Mouse (Mus musculus) ES-E14 (cell line): ENCODE measurements around the gene Bmpr2. TPM values are rescaled to one million over a fixed set of nuclear protein-coding genes. Genes with fewer than 3 reads are reported as not detected.

Experiments used
- DNase-seq: peaks from one replicate; pipeline ENCODE4 v3.0.0-alpha.2; 2013; ENCODE audit warnings: low read depth, low spot score
- H3K27ac ChIP-seq: 2 replicates; pipeline ENCODE4 v1.5.1; 2012; ENCODE audit warnings: low read depth, mild to moderate bottlenecking, low read length, moderate library complexity, mixed read lengths; ENCODE audit not compliant: poor library complexity, insufficient read depth, severe bottlenecking
- H3K36me3 ChIP-seq: 2 replicates; pipeline ENCODE4 v1.6.1; 2012; ENCODE audit warnings: mild to moderate bottlenecking, low read length, moderate library complexity, mixed read lengths; ENCODE audit not compliant: control insufficient read depth, poor library complexity, insufficient read depth, severe bottlenecking
- H3K4me1 ChIP-seq, 2 experiments: fragments of 150-350 bp in 1 of 2; sonication (generic) in 1 of 2; 2 replicates each; pipeline ENCODE4 v1.6.1; 2012; ENCODE audit warnings: low read length in 2 of 2, mild to moderate bottlenecking in 1 of 2, mixed read lengths in 1 of 2; ENCODE audit not compliant: control insufficient read depth in 2 of 2, insufficient read depth in 2 of 2, poor library complexity in 1 of 2
- H3K4me3 ChIP-seq, 2 experiments: fragments of 150-350 bp in 1 of 2; sonication (generic) in 1 of 2; 2 replicates each; pipeline ENCODE4 v1.5.1; 2012; ENCODE audit warnings: low read length in 2 of 2, low read depth in 1 of 2, mild to moderate bottlenecking in 1 of 2, mixed read lengths in 1 of 2; ENCODE audit not compliant: insufficient read depth in 1 of 2, poor library complexity in 1 of 2, severe bottlenecking in 1 of 2
- H3K9ac ChIP-seq: 2 replicates; pipeline ENCODE4 v1.6.1; 2012; ENCODE audit warnings: low read depth, mild to moderate bottlenecking, low read length, mixed read lengths; ENCODE audit not compliant: poor library complexity, insufficient read depth, severe bottlenecking
- H3K9me3 ChIP-seq: fragments of 150-350 bp; sonication (generic); 2 replicates; pipeline ENCODE4 v1.6.1; 2012; ENCODE audit warnings: low read depth, mild to moderate bottlenecking, low read length; ENCODE audit not compliant: control insufficient read depth, insufficient read depth
- CHD2 ChIP-seq: IDR thresholded peaks from 2 replicates; pipeline ENCODE4 v1.6.1; 2014; ENCODE audit warnings: mild to moderate bottlenecking, low read depth, low read length, inconsistent platforms
- HCFC1 ChIP-seq: IDR thresholded peaks from 2 replicates; pipeline ENCODE4 v1.6.1; 2012; ENCODE audit warnings: low read length, inconsistent platforms, borderline replicate concordance; ENCODE audit not compliant: insufficient read depth
- MAFK ChIP-seq: IDR thresholded peaks from 2 replicates; pipeline ENCODE4 v1.6.1; 2014; ENCODE audit warnings: mild to moderate bottlenecking, low read depth, low read length, inconsistent platforms; ENCODE audit not compliant: insufficient read depth
- ZC3H11A ChIP-seq: IDR thresholded peaks from 2 replicates; pipeline ENCODE4 v1.6.1; 2012; ENCODE audit warnings: low read depth, mild to moderate bottlenecking, inconsistent platforms, low read length, borderline replicate concordance
- ZNF384 ChIP-seq: IDR thresholded peaks from 2 replicates; pipeline ENCODE4 v1.6.1; 2012; ENCODE audit warnings: low read depth, low read length, inconsistent platforms
- in situ Hi-C, 2 experiments: fragments of 600-800 bp; cut with MboI; formaldehyde crosslinking; loops; one replicate each; pipeline ENCODE4 v1.15.1; 2025; ENCODE audit warnings: low sequenced_read_pairs in 2 of 2, inconsistent platforms in 1 of 2; ENCODE audit not compliant: unreplicated experiment in 2 of 2
- total RNA-seq: library from RNA; depleted of rRNA; stranded (reverse); fragments of 300-350 nt; gene quantifications from 2 replicates; pipeline ENCODE4 v1.2.3, GENCODE M21; 2012

Gene Bmpr2
- total RNA-seq, 1 experiment = 17.0 TPM

DNA sequence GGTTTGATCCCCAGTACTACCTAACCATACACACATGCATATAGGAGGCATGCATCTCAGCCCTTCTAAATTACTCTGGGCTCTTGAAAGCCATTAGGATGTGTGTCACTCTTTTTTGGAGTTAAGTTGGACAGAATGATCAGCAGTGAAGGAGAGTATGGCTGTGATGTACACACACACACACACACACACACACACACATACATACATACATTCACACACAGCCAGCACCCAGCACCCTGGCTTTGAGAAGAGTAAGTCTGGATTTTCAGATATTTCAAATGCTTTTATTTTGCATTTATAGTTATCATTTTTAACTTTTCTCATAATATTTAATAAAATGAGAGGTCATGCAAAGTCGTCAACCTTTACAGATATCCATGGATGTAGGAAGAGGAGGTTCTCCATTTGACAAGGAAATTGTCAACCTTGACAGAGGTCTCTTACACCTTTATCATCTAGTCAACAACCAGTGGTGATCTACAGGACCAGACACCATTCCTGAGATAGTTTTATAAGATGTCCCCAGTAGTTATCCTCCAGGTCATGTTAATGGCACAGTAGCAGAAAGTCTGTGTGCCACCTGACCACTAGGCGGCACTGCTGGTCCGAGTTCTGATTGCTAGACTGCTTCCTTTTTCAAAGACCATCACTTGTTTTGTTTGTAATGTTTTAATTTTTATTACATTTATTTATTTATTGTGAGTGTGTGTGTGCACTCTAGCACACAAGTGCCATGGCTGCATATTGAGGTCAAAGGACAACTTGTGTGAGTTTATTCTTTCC lies 120.3 kb downstream of the Bmpr2 start:
- TF ChIP-seq ZC3H11A (peak; percentile 81), HCFC1 (no peak), CHD2 (no peak)
- peak; percentile 37 for DNase-seq
- in situ Hi-C loops = no loop called here
- Histone ChIP-seq H3K9ac (no peak overlapping the region), H3K4me3 (no peak overlapping the region), H3K4me1 (peaks cover 0 to 1% of the 10 kb centered on the region in 2 experiments; a peak in 1 of 4 replicates), H3K27ac (no peak overlapping the region), H3K9me3 (no peaks in the 10 kb centered on the region), H3K36me3 (no peaks in the 10 kb centered on the region)

GRCm38 (mm10) chr1:59886899-59887298 lies 123.7 kb downstream of the Bmpr2 start:
- DNase-seq = no peak
- Histone ChIP-seq H3K27ac (no peak overlapping the region), H3K9ac (no peak overlapping the region), H3K36me3 (no peaks in the 10 kb centered on the region), H3K4me1 (no peaks in the 10 kb centered on the region), H3K9me3 (no peaks in the 10 kb centered on the region), H3K4me3 (no peak overlapping the region)
- TF ChIP-seq ZC3H11A (no peak), MAFK (no peak), ZNF384 (no peak)
- in situ Hi-C loops = no loop called here

GRCm38 (mm10) chr1:59888018-59888417 lies 124.8 kb downstream of the Bmpr2 start:
- H3K4me1 ChIP-seq = no peaks in the 10 kb centered on the region
- H3K27ac ChIP-seq = no peak overlapping the region
- DNase-seq = no peak
- H3K9me3 ChIP-seq = no peaks in the 10 kb centered on the region
- no peak overlapping the region for H3K4me3 ChIP-seq
- in situ Hi-C loops = no loop called here
- no peaks in the 10 kb centered on the region for H3K36me3 ChIP-seq
- no peak overlapping the region for H3K9ac ChIP-seq
- no peak for TF ChIP-seq HCFC1
- no peak for TF ChIP-seq ZNF384
- TF ChIP-seq ZC3H11A = no peak
- TF ChIP-seq CHD2 = no peak
- no peak for TF ChIP-seq MAFK

DNA sequence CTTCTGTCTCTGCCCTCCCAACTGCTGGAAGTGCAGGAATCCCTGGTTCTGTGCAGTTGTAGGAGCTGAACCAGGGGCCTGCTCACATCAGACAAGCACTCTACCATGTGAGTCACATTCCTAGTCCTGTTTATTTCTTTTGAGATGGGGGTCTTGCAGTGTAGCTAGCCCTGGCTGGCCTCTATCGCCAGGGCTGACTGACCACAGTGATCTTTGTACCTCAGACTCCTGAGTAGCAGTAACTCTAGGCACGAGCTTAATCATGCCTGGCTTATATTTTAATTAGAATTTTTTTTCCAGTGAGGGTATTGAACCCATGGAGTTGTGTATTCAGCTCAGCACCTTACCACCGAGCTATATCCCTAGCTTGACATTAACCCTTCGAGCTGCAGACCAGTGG lies 128.0 kb downstream of the Bmpr2 start:
- no peaks in the 10 kb centered on the region for H3K9me3 ChIP-seq
- no peak for TF ChIP-seq CHD2
- no peak for TF ChIP-seq ZC3H11A
- TF ChIP-seq ZNF384 = no peak
- no peak for TF ChIP-seq MAFK
- TF ChIP-seq HCFC1 = no peak
- H3K4me1 ChIP-seq = no peaks in the 10 kb centered on the region
- H3K9ac ChIP-seq = no peak overlapping the region
- no peak overlapping the region for H3K4me3 ChIP-seq
- H3K36me3 ChIP-seq = no peaks in the 10 kb centered on the region
- no peak for DNase-seq
- H3K27ac ChIP-seq = no peak overlapping the region
- in situ Hi-C loops = no loop called here

GRCm38 (mm10) chr1:59892777-59893176 lies 129.6 kb downstream of the Bmpr2 start:
- DNase-seq = no peak
- no peaks in the 10 kb centered on the region for H3K4me1 ChIP-seq
- no peak overlapping the region for H3K9ac ChIP-seq
- H3K9me3 ChIP-seq = no peaks in the 10 kb centered on the region
- TF ChIP-seq MAFK = no peak
- no peak for TF ChIP-seq ZC3H11A
- no peak for TF ChIP-seq CHD2
- TF ChIP-seq HCFC1 = no peak
- no peak for TF ChIP-seq ZNF384
- H3K4me3 ChIP-seq = no peak overlapping the region
- H3K36me3 ChIP-seq = no peaks in the 10 kb centered on the region
- in situ Hi-C loops = no loop called here
- no peak overlapping the region for H3K27ac ChIP-seq
